Mouse (Mus musculus) left cerebral cortex, postnatal 4 days (tissue): ENCODE data around the gene Gm20458. TPM values are rescaled to one million over a fixed set of nuclear protein-coding genes. Genes with fewer than 3 reads are reported as not detected.

Source experiments
- DNase-seq: peaks from one replicate; pipeline ENCODE4 v3.0.0-alpha.2; 2022
- intact Hi-C: fragments of 180-260 bp; cut with DNase I; formaldehyde crosslinking; loops from one replicate; pipeline ENCODE4 v1.15.1; 2025
- total RNA-seq, 2 experiments: library from RNA; stranded (reverse); gene quantifications; 2 replicates each; pipeline ENCODE4 v1.2.3; 2021

Gm20458 gene
- total RNA-seq, 2 experiments from 2014 or later, result 2.9 TPM; not detected in 1

GRCm38 (mm10) chr2:164487812-164488211 lies 27.0 kb downstream of the Gm20458 start:
- intact Hi-C loops, result no loop called here
- DNase-seq, result peak; percentile 88

DNA sequence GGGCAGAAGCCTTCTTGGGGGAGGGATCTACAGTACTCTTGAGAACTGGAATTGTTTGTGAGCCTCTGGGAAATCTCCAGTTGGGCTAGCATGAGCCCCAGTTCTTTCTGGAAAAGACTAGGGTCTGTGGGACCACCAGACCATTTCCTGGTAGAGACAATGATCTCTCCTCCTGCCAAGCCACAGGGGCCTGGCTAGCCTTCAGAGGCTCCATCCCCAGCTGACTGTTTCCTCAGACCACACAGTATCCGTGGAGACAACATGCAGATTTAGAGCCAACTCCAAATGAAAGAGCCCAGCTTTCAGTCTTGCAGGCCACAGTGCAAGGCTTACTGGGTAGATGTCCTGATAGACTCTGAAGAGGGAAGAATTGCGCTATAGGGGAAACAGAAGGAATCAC lies 33.4 kb downstream of the Gm20458 start:
- peak; percentile 52 for DNase-seq

DNA sequence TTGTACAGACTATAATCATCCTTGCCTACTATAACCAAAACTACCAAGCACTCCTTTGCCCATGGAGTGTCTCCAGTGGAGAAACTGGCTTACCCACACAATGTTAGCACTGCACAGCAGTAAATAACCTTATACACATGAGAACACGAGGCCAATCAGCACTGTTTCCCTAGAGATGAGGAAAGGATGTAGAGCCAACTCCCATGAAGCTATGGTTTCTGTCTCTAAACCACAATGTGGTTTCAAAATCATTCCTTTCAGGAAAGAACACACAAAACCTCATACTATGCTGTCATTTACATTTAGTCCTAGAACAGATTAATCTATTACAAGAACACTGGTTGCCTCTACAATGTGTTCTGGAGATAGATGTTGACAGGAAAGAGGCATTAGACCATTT lies 35.6 kb downstream of the Gm20458 start:
- DNase-seq, result no peak
- intact Hi-C loops, result no loop called here

More for the DNA sequence above, 33.4 kb downstream of the Gm20458 start:
- intact Hi-C loops, result no loop called here

- DNase-seq, result peak; percentile 88
- intact Hi-C loops, result no loop called here
Observed at GRCm38 (mm10) chr2:164496847-164497690, 36.3 kb downstream of the Gm20458 start, which contains the start of gene Pigt. Gene Pigt, plus strand, starts transcription at chr2:164497520.

DNA sequence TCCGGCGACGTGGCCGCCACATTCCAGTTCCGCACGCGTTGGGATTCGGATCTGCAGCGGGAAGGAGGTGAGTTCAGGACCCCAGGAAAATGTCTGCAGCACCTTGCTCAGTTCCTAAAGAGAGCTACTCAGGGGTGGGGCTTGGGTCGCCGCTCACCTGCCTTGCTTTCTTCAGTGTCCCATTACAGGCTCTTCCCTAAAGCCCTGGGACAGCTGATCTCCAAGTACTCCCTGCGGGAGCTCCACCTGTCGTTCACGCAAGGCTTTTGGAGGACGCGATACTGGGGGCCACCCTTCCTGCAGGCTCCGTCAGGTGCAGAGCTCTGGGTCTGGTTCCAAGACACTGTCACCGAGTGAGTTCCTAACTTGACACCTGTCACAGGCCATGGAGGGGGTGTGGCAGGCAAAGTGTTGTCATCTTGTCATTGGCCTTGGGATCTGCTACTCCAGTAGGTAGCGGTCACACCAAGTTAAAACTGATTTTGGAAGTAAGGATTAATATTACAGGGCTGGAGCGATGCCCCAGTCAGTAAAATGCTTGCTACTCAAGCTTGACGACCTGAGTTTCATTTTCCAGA lies 37.0 kb downstream of the Gm20458 start:
- DNase-seq, result no peak
- intact Hi-C loops, result no loop called here

DNA sequence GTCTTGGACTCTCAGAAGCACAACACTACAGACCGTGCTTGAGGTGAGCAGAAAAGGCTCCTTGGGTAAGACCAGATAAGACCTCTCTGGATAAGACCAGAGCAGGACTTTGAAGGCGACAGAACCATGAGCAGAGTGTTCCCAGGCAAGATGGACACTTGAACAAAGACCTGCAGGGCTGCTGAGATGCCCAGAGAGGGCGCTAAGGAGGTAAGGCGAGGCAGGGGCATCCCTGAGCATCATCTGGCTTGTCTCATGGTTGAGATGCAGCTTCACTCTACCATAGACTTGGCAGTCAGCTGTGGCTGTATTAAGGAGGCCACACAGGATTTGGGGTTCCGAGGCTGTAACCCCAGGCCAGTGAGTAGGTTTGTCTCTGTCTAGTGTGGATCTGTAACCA lies 38.5 kb downstream of the Gm20458 start:
- no peak for DNase-seq
- intact Hi-C loops, result no loop called here

DNA sequence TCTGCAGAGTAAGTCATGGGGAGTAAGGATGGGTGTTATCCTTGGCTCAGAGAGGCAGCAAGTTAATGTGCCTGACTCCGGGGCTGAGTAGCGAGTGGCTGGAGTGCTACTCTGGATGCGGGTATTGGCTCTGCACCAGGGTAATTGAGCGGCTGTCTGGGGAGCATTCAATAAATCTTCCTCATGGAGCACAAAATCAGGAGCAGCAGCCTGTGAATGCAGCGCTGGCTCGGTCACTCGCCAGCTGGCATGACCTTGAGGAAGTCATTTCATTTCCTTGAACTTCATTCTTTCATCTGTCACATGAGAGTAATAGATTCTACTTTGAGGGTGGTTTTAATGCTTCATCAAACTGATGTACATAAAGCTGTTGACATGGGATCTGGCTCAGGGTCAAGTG lies 39.7 kb downstream of the Gm20458 start:
- peak; percentile 73 for DNase-seq
- intact Hi-C loops, result no loop called here

GRCm38 (mm10) chr2:164504919-164505318 lies 44.2 kb downstream of the Gm20458 start:
- no peak for DNase-seq
- intact Hi-C loops, result no loop called here

DNA sequence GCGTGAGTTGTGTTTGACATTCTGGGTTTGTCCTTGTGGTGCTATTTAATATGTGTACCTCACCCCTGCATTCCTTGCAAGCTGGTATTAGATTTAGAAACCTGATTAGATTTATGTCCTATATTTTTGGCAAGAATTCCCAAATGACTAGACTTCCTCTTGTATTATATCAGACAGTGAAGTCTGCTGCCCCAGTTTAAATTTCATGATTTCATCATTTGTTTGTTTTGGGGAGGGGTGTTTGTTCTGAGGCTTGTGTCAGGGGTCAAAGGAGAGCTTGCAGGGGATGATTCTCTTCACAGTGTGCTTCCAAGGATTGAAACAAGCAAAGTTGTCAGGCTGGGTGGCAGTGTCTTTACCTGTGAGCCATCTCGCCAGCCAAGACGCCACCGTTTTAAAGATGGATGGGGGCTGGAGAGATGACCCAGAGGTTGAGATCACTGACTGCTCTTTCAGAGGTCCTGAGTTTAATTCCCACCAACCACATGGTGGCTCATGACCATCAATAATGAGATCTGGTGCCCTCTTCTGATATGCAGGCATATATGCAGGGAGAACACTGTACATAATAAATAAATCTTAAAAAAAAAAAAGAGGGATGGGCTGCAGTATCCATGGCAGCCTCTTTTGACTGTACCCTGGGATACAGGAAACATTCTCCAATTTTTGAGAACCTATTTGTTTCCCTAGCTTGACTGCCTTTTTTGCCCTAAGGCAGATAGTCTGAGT lies 45.0 kb downstream of the Gm20458 start:
- intact Hi-C loops, result no loop called here
- no peak for DNase-seq

GRCm38 (mm10) chr2:164507811-164508210 lies 47.0 kb downstream of the Gm20458 start:
- intact Hi-C loops, result no loop called here

DNA sequence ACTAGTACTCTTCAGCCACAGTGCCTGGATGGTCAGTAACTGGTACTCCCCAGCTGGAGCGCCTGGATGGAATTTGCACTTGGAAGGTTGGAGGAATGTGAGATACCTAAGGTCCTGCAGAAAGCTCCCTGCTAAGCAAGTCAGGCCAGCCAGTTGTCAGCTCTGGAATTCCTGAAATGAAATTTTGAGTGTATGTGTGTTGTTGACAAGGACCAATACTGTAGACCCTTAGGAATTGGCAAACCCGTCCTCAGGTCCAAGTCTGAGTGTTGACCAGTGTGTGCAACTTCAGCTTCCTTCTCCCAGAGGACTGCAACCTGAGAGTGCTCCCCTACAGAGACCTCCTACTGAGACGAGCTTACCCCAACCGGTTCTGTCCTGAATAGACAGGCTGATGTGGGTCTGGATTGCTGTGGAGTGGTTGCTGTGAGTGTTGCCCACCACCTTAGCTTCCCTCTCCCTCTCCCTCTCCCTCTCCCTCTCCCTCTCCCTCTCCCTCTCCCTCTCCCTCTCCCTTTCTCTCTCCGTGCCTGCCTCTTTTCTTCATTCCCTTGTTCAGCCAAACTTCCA lies 49.9 kb downstream of the Gm20458 start:
- DNase-seq, result no peak
- intact Hi-C loops, result no loop called here

More at GRCm38 (mm10) chr2:164507811-164508210, 47.0 kb downstream of the Gm20458 start:
- DNase-seq, result no peak

DNA sequence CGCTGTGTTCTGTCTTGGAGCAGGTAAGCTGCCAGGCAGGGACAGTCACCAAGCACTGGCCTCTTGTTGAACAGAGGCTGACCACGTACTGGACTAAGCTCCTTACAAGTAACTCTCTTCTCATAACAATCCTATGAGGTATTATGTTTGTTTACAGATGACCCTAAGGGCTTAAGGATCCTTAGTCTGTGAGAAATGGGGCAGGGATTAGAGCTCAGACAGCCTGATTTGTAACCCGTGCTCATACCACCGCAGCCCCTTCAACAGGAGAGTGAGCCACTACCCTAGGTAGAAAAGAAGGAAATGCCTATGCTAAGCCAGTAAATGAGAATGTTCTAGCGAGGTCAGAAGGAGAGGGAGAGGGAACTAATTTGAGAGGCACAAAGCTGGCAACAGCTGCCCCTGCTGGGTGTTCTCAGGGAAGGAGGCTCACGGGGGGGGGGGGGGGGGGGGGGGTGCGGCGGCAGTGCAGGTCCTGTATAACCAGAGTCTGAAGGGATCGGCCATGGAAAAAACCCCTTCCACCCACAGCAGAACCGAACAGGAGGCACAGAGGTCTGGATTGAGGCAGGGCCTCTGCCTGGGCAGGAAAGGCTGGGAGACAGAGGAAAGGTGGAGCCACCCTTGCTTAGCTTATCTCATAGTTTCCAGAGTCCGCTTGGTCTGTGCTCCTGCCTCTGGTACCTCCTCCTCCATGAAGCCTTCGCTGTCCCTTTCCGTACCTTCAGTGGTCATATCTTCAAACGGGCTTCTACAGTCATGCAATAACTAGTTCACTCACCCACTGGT lies 51.5 kb downstream of the Gm20458 start:
- DNase-seq, result no peak
- intact Hi-C loops, result no loop called here

GRCm38 (mm10) chr2:164513389-164513788 lies 52.6 kb downstream of the Gm20458 start:
- intact Hi-C loops, result no loop called here
- DNase-seq, result no peak

GRCm38 (mm10) chr2:164514916-164515315 lies 54.1 kb downstream of the Gm20458 start:
- no peak for DNase-seq
- intact Hi-C loops, result no loop called here

DNA sequence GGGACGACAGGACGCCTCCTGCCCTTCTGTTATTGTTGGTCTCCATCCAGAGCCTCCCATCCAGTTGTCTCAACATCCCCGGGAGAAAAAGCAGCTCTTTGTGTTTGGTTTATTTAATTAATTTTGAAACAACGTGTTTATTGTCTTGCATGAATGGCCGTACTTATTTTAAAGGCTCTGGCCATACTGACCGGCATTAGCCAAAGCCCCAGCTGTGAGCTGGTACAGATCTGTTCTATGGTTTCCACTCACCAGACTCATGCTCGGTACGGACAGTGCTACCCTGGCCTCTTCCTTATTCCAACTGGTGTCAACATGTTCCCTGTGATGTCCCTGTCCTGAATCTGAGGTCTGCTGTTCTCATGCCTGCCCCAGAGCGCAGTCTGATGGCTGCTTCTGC lies 55.1 kb downstream of the Gm20458 start:
- intact Hi-C loops, result no loop called here
- no peak for DNase-seq

- intact Hi-C loops, result no loop called here
- no peak for DNase-seq
Observed at GRCm38 (mm10) chr2:164516592-164516991, 55.8 kb downstream of the Gm20458 start.

DNA sequence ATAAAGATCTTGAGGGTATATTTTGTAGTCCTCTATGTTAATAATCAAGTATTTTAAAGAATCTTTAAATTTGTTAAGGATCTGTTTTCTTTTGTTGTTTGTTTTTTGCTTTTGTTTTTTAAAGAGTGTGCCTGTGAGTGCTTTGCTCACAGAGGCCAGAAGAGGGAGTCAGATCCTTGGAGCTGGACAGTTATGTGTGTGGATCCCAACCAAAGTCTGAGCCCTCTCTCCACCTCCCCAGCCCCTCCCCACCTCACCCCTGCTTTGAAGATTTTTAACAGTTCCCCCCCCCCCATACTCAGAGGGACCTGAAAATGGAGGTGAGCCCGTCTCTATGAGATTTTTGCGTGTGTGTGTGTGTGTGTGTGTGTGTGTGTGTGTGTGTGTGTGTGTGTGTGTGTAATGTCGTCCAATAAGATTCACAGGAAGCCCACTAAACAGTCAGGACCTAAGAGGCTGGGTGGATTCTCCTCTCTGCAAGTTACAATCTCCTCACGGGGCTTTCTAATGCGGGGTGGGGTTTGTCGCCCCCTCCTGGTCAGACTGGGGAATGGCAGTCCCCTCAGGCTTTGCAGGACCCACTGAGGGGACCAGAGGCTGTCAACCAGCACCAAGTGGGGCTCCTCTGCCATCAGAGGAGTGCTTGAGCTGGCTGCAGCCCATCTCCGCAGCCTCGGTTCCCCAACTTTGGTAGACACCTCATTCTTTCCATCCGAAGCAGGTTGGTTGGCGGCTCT lies 56.9 kb downstream of the Gm20458 start:
- intact Hi-C loops, result no loop called here
- peak; percentile 43 for DNase-seq

DNA sequence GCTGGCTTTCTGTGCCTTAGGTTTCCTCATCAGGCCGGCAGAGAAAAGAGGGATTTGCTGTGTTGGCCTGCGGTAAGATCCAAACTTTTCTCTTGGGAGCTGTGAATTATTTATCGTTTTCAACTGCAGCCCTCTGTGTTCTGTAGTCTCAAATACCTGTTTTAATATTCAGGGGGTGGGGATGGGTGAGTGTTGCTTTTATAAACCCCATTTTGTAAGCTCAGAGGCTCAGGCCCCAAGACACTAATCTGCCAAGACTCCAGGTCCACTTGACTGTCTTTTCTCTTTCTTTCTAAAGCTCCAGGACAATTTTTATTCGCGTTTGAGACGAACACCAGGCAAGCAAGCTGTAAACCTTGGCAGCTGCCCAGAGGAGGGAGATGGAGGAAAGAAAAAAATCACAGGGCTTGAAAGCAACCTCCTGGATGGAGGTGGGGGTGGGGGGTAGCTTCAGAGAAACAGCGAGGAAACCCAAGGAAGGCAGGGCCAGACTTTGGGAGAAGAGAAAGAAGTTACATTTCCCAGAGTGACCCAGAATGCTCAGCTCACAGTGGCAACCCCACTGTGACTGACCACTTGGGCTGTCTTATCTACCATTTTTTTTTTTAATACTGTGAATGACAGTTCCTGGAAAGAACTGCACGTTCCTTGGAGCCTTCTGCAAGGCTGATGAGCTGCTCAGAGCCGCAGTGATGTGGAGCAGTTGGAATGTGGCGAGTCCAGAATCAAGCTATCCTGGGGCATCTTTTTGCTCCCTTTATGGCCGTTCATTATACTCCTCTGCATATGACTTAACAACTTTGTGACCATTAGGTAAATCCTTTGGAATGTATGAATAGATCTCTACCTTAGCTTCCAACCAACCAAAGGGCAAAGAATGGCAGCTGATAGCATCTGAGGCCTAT lies 57.8 kb downstream of the Gm20458 start:
- DNase-seq, result no peak
- intact Hi-C loops, result no loop called here

GRCm38 (mm10) chr2:164519171-164519526 lies 58.4 kb downstream of the Gm20458 start:
- intact Hi-C loops, result no loop called here

More at GRCm38 (mm10) chr2:164519171-164519526, 58.4 kb downstream of the Gm20458 start:
- no peak for DNase-seq
